ENCODE assay signal across 8 mouse cellular contexts in the genomic region with DNA sequence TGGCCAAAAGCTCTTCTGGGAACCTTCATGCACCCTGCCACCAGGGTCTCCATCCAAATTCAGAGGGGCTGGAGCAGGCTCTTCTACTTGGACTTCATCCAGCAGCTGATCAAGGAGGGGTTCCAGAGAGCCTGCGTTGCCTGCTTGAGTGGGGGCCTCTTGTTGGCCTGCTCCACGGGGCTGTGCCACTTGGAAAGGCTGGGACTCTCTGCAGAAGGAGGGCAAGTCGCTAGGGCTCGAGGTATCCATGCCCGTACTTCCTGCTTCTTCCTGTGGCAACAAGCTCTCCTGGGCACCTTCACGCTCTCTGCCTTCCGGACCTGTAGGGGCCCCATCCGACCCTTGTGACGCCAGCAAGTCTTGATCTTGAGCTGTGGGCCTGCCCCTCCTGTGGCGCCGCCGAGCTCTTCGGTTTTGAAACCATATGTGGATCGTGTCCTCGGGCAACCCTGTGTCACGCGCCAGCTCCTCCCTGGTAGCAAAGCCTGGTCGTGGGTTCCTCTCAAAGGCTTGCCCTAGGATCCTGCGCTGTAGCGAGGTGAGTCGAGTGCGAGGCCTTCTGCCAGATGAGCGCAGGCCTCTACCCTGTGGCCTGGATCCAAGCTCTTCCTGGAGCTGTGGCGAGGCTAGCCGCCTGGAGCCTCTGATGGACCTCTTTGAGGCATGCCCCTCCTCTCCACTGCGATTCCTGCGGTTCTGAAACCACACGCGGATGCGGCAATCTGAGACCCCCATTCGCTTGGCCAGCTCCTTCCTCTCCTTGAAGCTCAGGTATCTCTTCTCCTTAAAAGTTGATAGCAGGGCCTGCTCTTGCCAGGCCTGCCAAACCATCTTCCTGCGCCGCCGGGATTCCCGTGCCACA. TPM values are rescaled to one million over a fixed set of nuclear protein-coding genes. Genes with fewer than 3 reads are reported as not detected.
DNase-seq lines count a peak whose midpoint lies in the region; ATAC-seq and TF ChIP-seq lines count a peak whose summit lies in the region.
"Not testable (repeated sequence)": the region's sequence is repeated elsewhere in the genome, so short reads cannot be mapped to it uniquely, and the experiment has no call there.

No protein-coding gene starts in this region.

- DNase-seq in Muller cell, postnatal 12 days (ENCODE audit: inconsistent ontology term): peak; percentile 52
- peak; percentile 48 to 63 for DNase-seq in cerebellum, postnatal 14 days
- DNase-seq in gastrocnemius, adult 18-20 months (ENCODE audit: low spot score): peak; percentile 85
- peak; percentile 79 for DNase-seq in layer of hippocampus, adult 9-11 months
- peak; percentile 43 for DNase-seq in lung, embryonic 14.5 days
- DNase-seq in thymus, postnatal 0 days (ENCODE audit: low spot score): peak; percentile 53

- not testable (repeated sequence) for H3K9ac ChIP-seq in hindbrain, embryonic 12.5 days; lung, embryonic 14.5 days

- H3K4me2 ChIP-seq in hindbrain, embryonic 12.5 days (replicated peaks); lung, embryonic 14.5 days: not testable (repeated sequence)

- H3K4me1 ChIP-seq in hindbrain, embryonic 12.5 days; lung, embryonic 14.5 days (ENCODE audit: insufficient read depth): not testable (repeated sequence)

- not testable (repeated sequence) for TF ChIP-seq CTCF in lung, embryonic 14.5 days (IDR thresholded peaks at IDR 0.05; ENCODE audit: low read depth)

- peak; percentile 84 for ATAC-seq in hindbrain, embryonic 12.5 days (ENCODE audit: low FRiP score)
- ATAC-seq in lung, embryonic 14.5 days (ENCODE audit: insufficient read depth): peak; percentile 85
- ATAC-seq in neutrophil, adult 5-6 weeks (ENCODE audit: extremely low read depth, insufficient number of reproducible peaks, low FRiP score, poor library complexity, severe bottlenecking): peak; percentile 32

- not testable (repeated sequence) for H3K36me3 ChIP-seq in hindbrain, embryonic 12.5 days; lung, embryonic 14.5 days (ENCODE audit: insufficient read depth)

- H3K9me3 ChIP-seq in hindbrain, embryonic 12.5 days (replicated peaks): peaks cover 25% of the 10 kb centered on the region
- peaks cover 15% of the 10 kb centered on the region for H3K9me3 ChIP-seq in lung, embryonic 14.5 days (ENCODE audit: low read depth, low read length)

- whole genome bisulfite sequencing in hindbrain, embryonic 12.5 days: 89% methylated on average over 35 of the region's 35 CpGs
- 88% methylated on average over 33 of the region's 35 CpGs for WGBS in lung, embryonic 14.5 days

- H3K27me3 ChIP-seq in hindbrain, embryonic 12.5 days; lung, embryonic 14.5 days (ENCODE audit: insufficient read depth, low read length): not testable (repeated sequence)

- H3K4me3 ChIP-seq in hindbrain, embryonic 12.5 days; lung, embryonic 14.5 days (ENCODE audit: low read depth, low read length): not testable (repeated sequence)

- not testable (repeated sequence) for H3K27ac ChIP-seq in hindbrain, embryonic 12.5 days; lung, embryonic 14.5 days (ENCODE audit: low read depth)

RNA-seq across cellular contexts. Expression of gene Duxf3, which starts 0.5 kb away (rescaled TPM):
- total RNA-seq in gastrocnemius, adult 18-20 months (2021): not detected
- not detected in 2 replicates for polyA plus RNA-seq in hindbrain, embryonic 12.5 days (2016; fragmentation: Nextera tagmentation; extraction: Ambion mirVana)
- polyA plus RNA-seq in lung, embryonic 14.5 days (2014; fragmentation: Nextera tagmentation; extraction: Ambion mirVana): not detected in 2 replicates
- 0.47 TPM in 1 of 2 replicates, not detected in the other for total RNA-seq in neutrophil, adult 5-6 weeks (2017)
- not detected in 2 replicates for polyA plus RNA-seq in thymus, postnatal 0 days (2015; fragmentation: Nextera tagmentation; extraction: Ambion mirVana)

RNA-seq across cellular contexts. Expression of gene Gm4981, which starts 4.5 kb away (rescaled TPM):
- total RNA-seq in gastrocnemius, adult 18-20 months (2021): not detected
- not detected in 2 replicates for polyA plus RNA-seq in hindbrain, embryonic 12.5 days (2016; fragmentation: Nextera tagmentation; extraction: Ambion mirVana)
- not detected in 2 replicates for polyA plus RNA-seq in lung, embryonic 14.5 days (2014; fragmentation: Nextera tagmentation; extraction: Ambion mirVana)
- 0.23 TPM in 1 of 2 replicates, not detected in the other for total RNA-seq in neutrophil, adult 5-6 weeks (2017)
- polyA plus RNA-seq in thymus, postnatal 0 days (2015; fragmentation: Nextera tagmentation; extraction: Ambion mirVana): not detected in 2 replicates

RNA-seq across cellular contexts. Expression of gene AW822073, which starts 7.3 kb away (rescaled TPM):
- total RNA-seq in gastrocnemius, adult 18-20 months (2021): not detected
- not detected in 2 replicates for polyA plus RNA-seq in hindbrain, embryonic 12.5 days (2016; fragmentation: Nextera tagmentation; extraction: Ambion mirVana)
- not detected in 2 replicates for polyA plus RNA-seq in lung, embryonic 14.5 days (2014; fragmentation: Nextera tagmentation; extraction: Ambion mirVana)
- not detected in 2 replicates for total RNA-seq in neutrophil, adult 5-6 weeks (2017)
- polyA plus RNA-seq in thymus, postnatal 0 days (2015; fragmentation: Nextera tagmentation; extraction: Ambion mirVana): not detected in 2 replicates

RNA-seq across cellular contexts. Expression of gene Gcc2, which starts 23.3 kb away (rescaled TPM):
- total RNA-seq in gastrocnemius, adult 18-20 months (2021): 10 to 100 TPM; 18.8 to 25.7 TPM
- 65.1 and 78.8 TPM in 2 replicates for polyA plus RNA-seq in hindbrain, embryonic 12.5 days (2016; fragmentation: Nextera tagmentation; extraction: Ambion mirVana)
- 69.1 and 89.9 TPM in 2 replicates for polyA plus RNA-seq in lung, embryonic 14.5 days (2014; fragmentation: Nextera tagmentation; extraction: Ambion mirVana)
- total RNA-seq in neutrophil, adult 5-6 weeks (2017): 60.5 and 62.7 TPM in 2 replicates
- 67.6 and 70.5 TPM in 2 replicates for polyA plus RNA-seq in thymus, postnatal 0 days (2015; fragmentation: Nextera tagmentation; extraction: Ambion mirVana)

Comparison
In these comparisons a context has a peak if more than half of its experiments do, and no peak if none do; other contexts are left out.
1. ATAC-seq: peak in every context shown above with its lines; median percentile 85 in lung, embryonic 14.5 days; 84 in hindbrain, embryonic 12.5 days; 32 in neutrophil, adult 5-6 weeks.